Mouse (Mus musculus): ENCODE data around the gene Arl8a. TPM values are rescaled to one million over a fixed set of nuclear protein-coding genes. Genes with fewer than 3 reads are reported as not detected.
A peak's percentile ranks its signal among the peaks of the same experiment; 100 is the strongest.
"Not testable (repeated sequence)": the region's sequence is repeated elsewhere in the genome, so short reads cannot be mapped to it uniquely, and the experiment has no call there.

Arl8a gene
- 100 to 1,000 TPM; 329 to 359 TPM for total RNA-seq (2021)
- long read RNA-seq, experiment 1, transcript Arl8a-201 (7 exons, 1,713 nt), result major isoform, 317 of 390 reads
- long read RNA-seq, experiment 1, partial matches to known transcripts, result 17 of 390 reads
- long read RNA-seq, experiment 1, other reads (novel, unspliced or antisense), result 55 of 390 reads
- long read RNA-seq, experiment 2, transcript Arl8a-201 (7 exons, 1,713 nt), result major isoform, 305 of 355 reads
- long read RNA-seq, experiment 2, partial matches to known transcripts, result 11 of 355 reads
- long read RNA-seq, experiment 2, other reads (novel, unspliced or antisense), result 39 of 355 reads

- DNase-seq (ENCODE audit: low spot score in 2 of 2), result peak; percentile 77 to 86
- intact Hi-C loops (cut with DNase I), result loop anchor here (5.0 kb wide), 1 partner anchor 226 kb away; no protein-coding TSS in a partner anchor
Observed at GRCm38 (mm10) chr1:135146077-135146945, at the start of gene Arl8a. TSS of gene Arl8a (plus strand) at chr1:135146824.

- DNase-seq (ENCODE audit: low spot score in 2 of 2), result no peak
- intact Hi-C loops (cut with DNase I), result no loop called here
Observed at GRCm38 (mm10) chr1:135097441-135097840, 49.2 kb upstream of the Arl8a start.

GRCm38 (mm10) chr1:135098441-135098840 lies 48.2 kb upstream of the Arl8a start:
- intact Hi-C loops (cut with DNase I), result no loop called here
- DNase-seq (ENCODE audit: low spot score in 2 of 2), result no peak

GRCm38 (mm10) chr1:135100400-135100799 lies 46.2 kb upstream of the Arl8a start:
- DNase-seq (ENCODE audit: low spot score in 2 of 2), result no peak
- intact Hi-C loops (cut with DNase I), result no loop called here

GRCm38 (mm10) chr1:135105124-135105523 lies 41.5 kb upstream of the Arl8a start, which contains the start of gene Lgr6:
TSS of gene Lgr6 (minus strand) at chr1:135105276.
- intact Hi-C loops (cut with DNase I), result loop anchor here (5.0 kb wide), 1 partner anchor 133 kb away; no protein-coding TSS in a partner anchor
- DNase-seq (ENCODE audit: low spot score in 2 of 2), result no peak

- DNase-seq (ENCODE audit: low spot score in 2 of 2), result peak; percentile 38 to 75
- intact Hi-C loops (cut with DNase I), result loop anchor here (2.0 to 5.0 kb wide), 2 partner anchors 117 to 134 kb away; no protein-coding TSS in a partner anchor
Observed at GRCm38 (mm10) chr1:135105951-135106350, 40.7 kb upstream of the Arl8a start.

- peak in 1 of 2 experiments; percentile 31 for DNase-seq (ENCODE audit: low spot score in 2 of 2)
- intact Hi-C loops (cut with DNase I), result loop anchor here (5.0 kb wide), 1 partner anchor 136 kb away; no protein-coding TSS in a partner anchor
Observed at GRCm38 (mm10) chr1:135108611-135109010, 38.0 kb upstream of the Arl8a start.

- peak; percentile 68 to 84 for DNase-seq (ENCODE audit: low spot score in 2 of 2)
- intact Hi-C loops (cut with DNase I), result no loop called here
Observed at GRCm38 (mm10) chr1:135110075-135110474, 36.5 kb upstream of the Arl8a start.

GRCm38 (mm10) chr1:135111271-135111670 lies 35.4 kb upstream of the Arl8a start:
- intact Hi-C loops (cut with DNase I); DNase-seq (ENCODE audit: low spot score in 2 of 2): not testable (repeated sequence)

GRCm38 (mm10) chr1:135112661-135113060 lies 34.0 kb upstream of the Arl8a start:
- peak; percentile 49 to 65 for DNase-seq (ENCODE audit: low spot score in 2 of 2)
- intact Hi-C loops (cut with DNase I), result loop anchor here (2.0 kb wide), 1 partner anchor 20 kb away; the partner anchor contains the start of gene Ptpn7

- intact Hi-C loops (cut with DNase I), result no loop called here
Observed at GRCm38 (mm10) chr1:135124573-135125363, 21.9 kb upstream of the Arl8a start.

GRCm38 (mm10) chr1:135125990-135126389 lies 20.6 kb upstream of the Arl8a start:
- no peak for DNase-seq (ENCODE audit: low spot score in 2 of 2)
- intact Hi-C loops (cut with DNase I), result no loop called here

More at GRCm38 (mm10) chr1:135124573-135125363, 21.9 kb upstream of the Arl8a start:
- DNase-seq (ENCODE audit: low spot score in 2 of 2), result no peak

- intact Hi-C loops (cut with DNase I), result no loop called here
- DNase-seq (ENCODE audit: low spot score in 2 of 2), result no peak
Observed at GRCm38 (mm10) chr1:135126443-135127027, 20.1 kb upstream of the Arl8a start.

- intact Hi-C loops (cut with DNase I), result no loop called here
- DNase-seq (ENCODE audit: low spot score in 2 of 2), result no peak
Observed at GRCm38 (mm10) chr1:135128011-135128441, 18.6 kb upstream of the Arl8a start.

- intact Hi-C loops (cut with DNase I), result no loop called here
- DNase-seq (ENCODE audit: low spot score in 2 of 2), result no peak
Observed at GRCm38 (mm10) chr1:135128986-135129385, 17.6 kb upstream of the Arl8a start.

GRCm38 (mm10) chr1:135129543-135130183 lies 17.0 kb upstream of the Arl8a start:
- intact Hi-C loops (cut with DNase I), result no loop called here
- DNase-seq (ENCODE audit: low spot score in 2 of 2), result no peak

GRCm38 (mm10) chr1:135130376-135131018 lies 16.1 kb upstream of the Arl8a start:
- no peak for DNase-seq (ENCODE audit: low spot score in 2 of 2)
- intact Hi-C loops (cut with DNase I), result no loop called here

- intact Hi-C loops (cut with DNase I), result no loop called here
- DNase-seq (ENCODE audit: low spot score in 2 of 2), result no peak
Observed at GRCm38 (mm10) chr1:135131034-135131433, 15.6 kb upstream of the Arl8a start.
